Mouse (Mus musculus) liver, adult 2 months (tissue): ENCODE results near the gene Plcl1. TPM values are rescaled to one million over a fixed set of nuclear protein-coding genes. Genes with fewer than 3 reads are reported as not detected.

Source experiments
- DNase-seq: peaks from one replicate; pipeline ENCODE4 v3.0.0-alpha.2; 2011; ENCODE audit warnings: low read depth, low spot score; ENCODE audit errors: extremely low read depth
- H3K27ac ChIP-seq: fragments of 200-500 bp; replicated peaks from 2 replicates; pipeline ENCODE4 v1.5.1; 2012; ENCODE audit warnings: low read depth, mild to moderate bottlenecking, control low read depth, inconsistent platforms, low read length; ENCODE audit not compliant: insufficient read depth
- H3K27me3 ChIP-seq: fragments of 200-500 bp; 2 replicates; pipeline ENCODE4 v1.6.1; 2012; ENCODE audit warnings: mild to moderate bottlenecking, moderate library complexity, low read length, inconsistent platforms; ENCODE audit not compliant: control insufficient read depth, insufficient read depth
- H3K36me3 ChIP-seq: fragments of 200-500 bp; 2 replicates; pipeline ENCODE4 v1.6.1; 2012; ENCODE audit warnings: low read length, inconsistent platforms; ENCODE audit not compliant: control insufficient read depth, insufficient read depth
- H3K4me1 ChIP-seq: fragments of 200-500 bp; 2 replicates; pipeline ENCODE4 v1.6.1; 2011; ENCODE audit warnings: low read length; ENCODE audit not compliant: control insufficient read depth, insufficient read depth
- H3K4me3 ChIP-seq: fragments of 200-500 bp; 2 replicates; pipeline ENCODE4 v1.5.1; 2011; ENCODE audit warnings: low read depth, mild to moderate bottlenecking, control low read depth, low read length, moderate library complexity; ENCODE audit not compliant: insufficient read depth
- H3K79me2 ChIP-seq: fragments of 200-500 bp; 2 replicates; pipeline ENCODE4 v1.6.1; 2012; ENCODE audit warnings: inconsistent platforms, mild to moderate bottlenecking, low read length, moderate library complexity; ENCODE audit not compliant: control insufficient read depth, insufficient read depth
- H3K9ac ChIP-seq: fragments of 200-500 bp; 2 replicates; pipeline ENCODE4 v1.6.1; 2012; ENCODE audit warnings: low read depth, mild to moderate bottlenecking, control low read depth, inconsistent platforms, low read length
- CTCF ChIP-seq: fragments of 200-500 bp; IDR thresholded peaks from 2 replicates; pipeline ENCODE4 v1.5.1; 2011; ENCODE audit warnings: low read depth, low read length, control low read depth
- POLR2A ChIP-seq: fragments of 200-500 bp; IDR thresholded peaks from 2 replicates; pipeline ENCODE4 v1.6.1; 2011; ENCODE audit warnings: low read length, control low read depth; ENCODE audit not compliant: insufficient read depth; ENCODE audit errors: extremely low read depth
- WGBS: fragments of 180-500 bp; shearing (Covaris S2); methylation state at CpG from one replicate; pipeline ENCODE4 v1.1.7; 2018; 5-methylcytosine and 5-hydroxymethylcytosine counted together
- polyA plus RNA-seq: library from polyadenylated mRNA; depleted of rRNA; stranded (reverse); fragments of >200 nt; gene quantifications from 2 replicates; pipeline ENCODE4 v1.2.3, GENCODE M21; 2012
- total RNA-seq: library from RNA; depleted of rRNA; stranded (reverse); fragments of >200 nt; gene quantifications from 2 replicates; pipeline ENCODE4 v1.2.3, GENCODE M21; 2014

The Plcl1 gene
- total and polyA plus RNA-seq, 2 experiments, result 0.09 to 0.65 TPM

DNA sequence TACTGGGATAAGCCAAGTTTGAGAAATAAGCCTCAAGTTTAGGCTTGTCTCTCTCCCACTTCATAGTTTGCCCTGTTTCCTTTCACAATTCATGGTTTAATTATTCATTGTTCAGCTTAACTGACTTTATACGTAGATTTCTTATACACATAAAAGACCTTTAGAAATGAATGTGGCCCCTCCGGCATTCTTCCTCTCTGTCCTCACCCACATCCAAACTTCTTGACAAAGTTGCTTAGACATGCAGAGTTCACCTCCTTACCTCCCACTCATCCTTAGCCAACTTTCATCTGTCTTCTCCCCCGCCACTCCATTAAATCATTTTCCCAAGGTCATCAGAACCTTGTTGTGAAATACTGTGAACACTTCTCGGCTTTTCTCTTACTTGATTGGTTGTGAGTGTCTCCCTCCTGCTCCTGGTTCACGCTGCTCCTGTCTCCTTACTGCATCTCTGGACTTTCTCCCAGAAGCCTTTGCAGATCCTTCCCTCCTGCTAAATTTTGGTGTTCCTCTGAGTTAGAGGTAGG, 331.1 kb downstream of the Plcl1 start:
- no peak for DNase-seq
- no peak overlapping the region for H3K4me3 ChIP-seq
- H3K36me3 ChIP-seq, result no peaks in the 10 kb centered on the region
- no peak overlapping the region for H3K27ac ChIP-seq
- no peaks in the 10 kb centered on the region for H3K4me1 ChIP-seq
- TF ChIP-seq POLR2A, result no peak
- TF ChIP-seq CTCF, result no peak
- no peak overlapping the region for H3K9ac ChIP-seq
- 47% methylated on average over 5 of the region's 5 CpGs for WGBS
- H3K27me3 ChIP-seq, result no peaks in the 10 kb centered on the region
- H3K79me2 ChIP-seq, result no peaks in the 10 kb centered on the region

DNA sequence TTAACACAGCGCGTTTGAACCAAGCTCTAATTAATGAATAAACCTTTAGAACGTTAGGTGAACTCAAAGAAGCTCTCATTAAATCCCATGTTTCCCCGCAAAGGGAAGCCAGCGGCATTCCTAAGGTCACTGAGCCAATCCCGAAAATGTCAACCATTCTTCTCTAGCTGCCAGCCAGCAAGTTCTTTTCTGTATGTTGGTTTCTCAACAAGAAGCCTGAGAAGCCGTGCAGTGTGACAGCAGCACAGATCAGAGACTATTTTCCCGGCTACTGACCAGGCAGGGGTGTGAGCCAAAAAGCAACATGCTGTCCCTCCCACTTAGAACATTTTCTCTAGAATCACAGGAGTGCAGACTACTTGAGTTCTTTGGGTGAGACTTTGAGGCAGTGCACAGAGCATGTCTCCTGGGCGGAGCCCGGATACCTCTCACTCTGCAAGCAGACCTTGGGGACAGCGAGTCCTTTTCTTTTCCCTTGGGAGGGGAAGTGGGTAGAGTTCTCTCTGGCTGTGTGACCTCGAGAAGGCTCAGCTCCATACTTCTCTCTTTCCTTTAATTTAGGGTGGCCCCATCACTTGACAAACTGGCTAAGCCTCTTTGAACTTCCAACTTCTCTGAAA, 333.1 kb downstream of the Plcl1 start:
- Histone ChIP-seq H3K27ac (no peak overlapping the region), H3K9ac (no peak overlapping the region), H3K27me3 (no peaks in the 10 kb centered on the region), H3K79me2 (no peaks in the 10 kb centered on the region), H3K4me3 (no peak overlapping the region), H3K36me3 (no peaks in the 10 kb centered on the region), H3K4me1 (no peaks in the 10 kb centered on the region)
- 70% methylated on average over 12 of the region's 12 CpGs for WGBS
- no peak for DNase-seq
- no peak for TF ChIP-seq CTCF
- TF ChIP-seq POLR2A, result no peak

DNA sequence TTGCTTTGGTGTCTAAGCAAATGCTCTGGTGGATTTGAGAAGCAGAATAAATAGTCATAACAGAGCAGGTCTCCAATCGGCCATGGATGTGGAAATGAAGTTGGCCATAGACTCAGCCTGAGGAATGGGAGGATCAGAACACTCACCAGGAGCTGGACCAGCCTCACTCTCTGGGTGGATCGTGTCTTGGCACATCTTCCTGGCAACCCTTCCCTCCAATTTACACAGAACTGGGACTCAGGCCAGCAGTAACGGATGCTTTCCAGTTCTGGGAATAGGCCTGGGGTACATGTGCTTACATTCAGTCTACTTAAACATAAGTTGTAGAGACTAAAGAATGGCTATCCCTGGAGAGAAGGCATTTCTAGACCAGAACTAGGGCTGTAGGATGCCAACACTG, 336.2 kb downstream of the Plcl1 start:
- WGBS, result 31% methylated on average over 3 of the region's 3 CpGs

DNA sequence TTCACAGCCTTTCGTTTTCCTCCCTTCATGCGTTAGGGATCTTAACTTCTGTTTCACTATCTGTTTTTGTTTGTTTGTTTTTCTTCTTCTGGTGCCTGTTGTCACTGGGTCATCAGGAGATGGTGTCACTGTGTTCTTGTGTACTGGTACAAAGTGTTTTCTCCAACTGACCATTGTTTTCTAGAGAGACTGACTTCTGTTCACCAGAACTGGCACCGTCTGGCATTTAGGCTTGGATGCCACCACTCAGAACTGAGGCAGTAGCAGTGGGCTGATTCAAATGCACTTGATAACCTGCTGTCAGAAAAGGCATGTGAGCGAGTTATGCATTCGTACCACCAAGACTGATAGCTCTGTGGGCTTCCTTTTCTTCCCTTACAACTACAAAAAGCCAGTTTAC, 342.8 kb downstream of the Plcl1 start:
- 64% methylated on average over 5 of the region's 5 CpGs for WGBS
- Histone ChIP-seq H3K36me3 (no peaks in the 10 kb centered on the region), H3K4me1 (peaks cover 4% of the 10 kb centered on the region; the same call in 1 of the 2 replicates), H3K9ac (no peak overlapping the region), H3K27me3 (no peaks in the 10 kb centered on the region), H3K4me3 (no peak overlapping the region), H3K27ac (no peak overlapping the region), H3K79me2 (no peaks in the 10 kb centered on the region)
- TF ChIP-seq POLR2A (no peak), CTCF (no peak)
- DNase-seq, result peak; percentile 25

More for the DNA sequence above, 336.2 kb downstream of the Plcl1 start:
- H3K4me3 ChIP-seq, result no peak overlapping the region
- H3K4me1 ChIP-seq, result no peaks in the 10 kb centered on the region
- no peaks in the 10 kb centered on the region for H3K79me2 ChIP-seq
- no peaks in the 10 kb centered on the region for H3K36me3 ChIP-seq
- no peak for TF ChIP-seq CTCF
- TF ChIP-seq POLR2A, result no peak
- no peak overlapping the region for H3K27ac ChIP-seq
- no peak for DNase-seq
- no peak overlapping the region for H3K9ac ChIP-seq
- H3K27me3 ChIP-seq, result no peaks in the 10 kb centered on the region

DNA sequence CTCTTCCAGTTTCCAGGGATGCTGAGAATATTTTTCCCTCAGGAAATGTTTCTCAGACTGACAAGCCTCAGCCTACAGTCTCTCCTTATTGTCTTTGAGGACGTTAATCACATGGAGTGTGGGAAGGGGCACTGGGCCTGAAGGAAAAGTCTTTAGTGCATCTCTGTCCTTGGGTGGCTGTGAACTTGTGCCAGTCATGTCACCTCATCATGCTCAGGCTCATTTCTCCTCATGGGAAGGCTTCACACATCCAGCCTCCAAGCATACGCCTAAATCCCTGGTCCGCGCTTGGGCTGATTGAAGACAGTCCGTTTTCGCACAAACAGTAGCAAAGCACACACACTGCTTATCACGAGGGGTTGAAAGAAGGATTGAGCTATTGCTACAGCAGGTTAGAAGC, 344.0 kb downstream of the Plcl1 start:
- Histone ChIP-seq H3K4me3 (no peak overlapping the region), H3K36me3 (no peaks in the 10 kb centered on the region), H3K27ac (no peak overlapping the region), H3K9ac (no peak overlapping the region), H3K79me2 (no peaks in the 10 kb centered on the region), H3K27me3 (no peaks in the 10 kb centered on the region), H3K4me1 (peaks cover 4% of the 10 kb centered on the region; the same call in 1 of the 2 replicates)
- no peak for DNase-seq
- no peak for TF ChIP-seq CTCF
- 84% methylated on average over 7 of the region's 7 CpGs for WGBS

DNA sequence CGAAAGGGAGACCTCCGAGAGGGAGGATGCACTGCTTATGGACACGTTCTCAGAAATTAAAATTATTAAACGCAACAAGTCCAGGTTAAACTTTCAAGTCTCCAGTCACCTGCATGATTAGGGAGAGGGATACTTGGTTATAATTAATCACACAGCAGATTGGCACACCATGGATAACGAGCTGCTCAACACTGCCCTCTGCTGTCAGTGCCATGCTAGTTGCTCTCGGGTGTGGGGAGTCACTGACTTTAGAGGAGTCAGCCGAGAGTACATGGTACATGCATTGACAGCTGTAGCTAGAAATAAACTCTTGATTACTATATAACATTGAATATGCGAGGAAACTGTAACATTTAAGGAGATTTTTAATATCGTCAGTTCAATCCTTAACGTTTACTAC, 350.0 kb downstream of the Plcl1 start:
- Histone ChIP-seq H3K4me3 (no peak overlapping the region), H3K79me2 (no peaks in the 10 kb centered on the region), H3K4me1 (no peaks in the 10 kb centered on the region), H3K36me3 (no peaks in the 10 kb centered on the region), H3K9ac (no peak overlapping the region), H3K27me3 (no peaks in the 10 kb centered on the region), H3K27ac (no peak overlapping the region)
- DNase-seq, result peak; percentile 39
- TF ChIP-seq CTCF (peak; percentile 90), POLR2A (no peak)
- 57% methylated on average over 10 of the region's 10 CpGs for WGBS
